Mouse (Mus musculus): ENCODE measurements at regions not wholly inside any gene's neighbourhood (a gene's known extent, or its start where the extent isn't known, plus 50 kb on each side); places are given as distances from the start of the nearest gene placed in this dataset.

- peak; percentile 67 for DNase-seq
- intact Hi-C loops (cut with DNase I), result no loop called here
These were observed 412.1 kb downstream of the Slitrk2 start for GRCm38 (mm10) chrX:67061216-67061615.

- DNase-seq, result no peak
- intact Hi-C loops (cut with DNase I), result no loop called here
These were observed 413.5 kb downstream of the Slitrk2 start for GRCm38 (mm10) chrX:67062509-67063030.

DNA sequence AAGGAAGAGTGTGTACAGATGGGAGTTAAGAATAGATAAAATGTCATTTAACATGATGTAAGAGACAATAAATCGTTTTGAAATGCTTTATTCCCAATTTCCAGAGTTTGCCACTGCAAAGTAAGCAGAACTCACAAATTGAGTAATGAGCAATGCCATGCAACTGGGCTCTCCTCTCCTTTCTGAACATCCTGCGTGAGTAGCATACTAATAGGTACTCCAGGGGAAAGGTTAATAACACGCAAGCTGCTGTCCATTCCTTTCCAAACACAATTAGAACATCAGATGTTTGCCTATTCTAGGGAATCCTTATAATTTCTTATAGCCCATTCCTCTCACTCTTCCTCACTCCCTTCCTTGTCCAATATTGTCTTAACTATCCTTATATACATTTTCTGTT lies 443.3 kb downstream of the Slitrk2 start:
- intact Hi-C loops (cut with DNase I), result no loop called here
- no peak for DNase-seq

Data from left cerebral cortex, postnatal 4 days (tissue).